Comparison of ENCODE assay signal across 1 mouse cellular context in the genomic region with DNA sequence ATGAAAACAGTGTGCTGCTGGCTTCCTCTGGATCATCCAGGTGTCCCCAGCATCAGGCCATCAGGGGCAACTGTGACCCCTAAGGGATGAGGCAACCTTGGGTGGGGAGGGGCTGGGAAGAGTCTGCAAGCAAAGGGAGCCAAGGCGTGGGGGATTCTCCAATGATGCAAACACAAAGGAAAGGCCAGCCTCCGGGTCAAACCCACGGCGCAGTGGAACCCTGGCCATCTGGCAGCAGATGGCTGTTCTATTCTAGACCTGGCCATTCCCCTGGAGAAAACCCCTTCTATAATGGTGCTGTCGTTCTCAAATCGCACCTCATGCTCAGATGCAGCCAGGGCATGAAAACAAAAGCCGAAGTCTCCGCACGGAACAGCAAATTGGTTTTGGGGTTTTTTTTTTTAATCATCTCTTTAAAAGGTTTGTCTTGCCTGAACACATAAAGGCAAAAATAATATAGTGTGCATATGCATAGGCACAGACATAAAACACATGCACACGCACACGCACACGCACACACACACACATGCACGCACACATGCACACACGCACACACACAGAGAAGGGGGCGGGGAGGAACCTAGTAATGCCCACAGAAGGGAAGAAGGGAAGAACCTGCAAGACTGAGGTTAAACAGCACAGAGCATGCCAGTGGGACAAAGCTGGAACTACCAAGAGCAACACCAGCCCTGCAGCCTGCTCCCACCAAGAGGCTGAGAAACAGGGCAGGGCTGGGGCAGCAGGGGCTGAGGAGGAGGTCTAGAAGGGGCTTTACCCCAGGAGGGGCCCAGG.
TF ChIP-seq lines count a peak whose summit lies in the region.

No protein-coding gene starts in this region.

TF ChIP-seq in CH12.LX, 34 proteins besides CTCF, POLR2A, EP300 and RAD21 (continued from another document):
- TF ChIP-seq ETS1 (conservative IDR thresholded peaks at IDR 0.05; ENCODE audit: low read depth, low read length) (peak; percentile 49; the same call in 1 of the 2 replicates), CHD1 (IDR thresholded peaks at IDR 0.05; ENCODE audit: low read depth, low read length) (peak; percentile 25; the same call in 1 of the 2 replicates), TCF12 (IDR thresholded peaks at IDR 0.05; ENCODE audit: low read depth, low read length) (peak; percentile 85), JUND (conservative IDR thresholded peaks at IDR 0.05; ENCODE audit: low read depth, low read length) (no peak), KAT2A (IDR thresholded peaks at IDR 0.05; ENCODE audit: insufficient replicate concordance, low read length) (no peak), NELFE (IDR thresholded peaks at IDR 0.05; ENCODE audit: low read depth, low read length) (no peak), ELF1 (IDR thresholded peaks at IDR 0.05; ENCODE audit: low read depth, low read length) (no peak), IRF4 (IDR thresholded peaks at IDR 0.05; ENCODE audit: low read depth, low read length) (no peak), ZNF384 (IDR thresholded peaks at IDR 0.05; ENCODE audit: low read depth, low read length) (no peak), E2F4 (IDR thresholded peaks at IDR 0.05; ENCODE audit: insufficient replicate concordance, low read depth, low read length) (no peak)
